Mouse (Mus musculus): Measurements from ENCODE around the gene Tubg2. TPM values are rescaled to one million over a fixed set of nuclear protein-coding genes. Genes with fewer than 3 reads are reported as not detected.

The Tubg2 gene
- polyA plus RNA-seq, 1 experiment from 2014 or later, result 1.8 TPM

DNA sequence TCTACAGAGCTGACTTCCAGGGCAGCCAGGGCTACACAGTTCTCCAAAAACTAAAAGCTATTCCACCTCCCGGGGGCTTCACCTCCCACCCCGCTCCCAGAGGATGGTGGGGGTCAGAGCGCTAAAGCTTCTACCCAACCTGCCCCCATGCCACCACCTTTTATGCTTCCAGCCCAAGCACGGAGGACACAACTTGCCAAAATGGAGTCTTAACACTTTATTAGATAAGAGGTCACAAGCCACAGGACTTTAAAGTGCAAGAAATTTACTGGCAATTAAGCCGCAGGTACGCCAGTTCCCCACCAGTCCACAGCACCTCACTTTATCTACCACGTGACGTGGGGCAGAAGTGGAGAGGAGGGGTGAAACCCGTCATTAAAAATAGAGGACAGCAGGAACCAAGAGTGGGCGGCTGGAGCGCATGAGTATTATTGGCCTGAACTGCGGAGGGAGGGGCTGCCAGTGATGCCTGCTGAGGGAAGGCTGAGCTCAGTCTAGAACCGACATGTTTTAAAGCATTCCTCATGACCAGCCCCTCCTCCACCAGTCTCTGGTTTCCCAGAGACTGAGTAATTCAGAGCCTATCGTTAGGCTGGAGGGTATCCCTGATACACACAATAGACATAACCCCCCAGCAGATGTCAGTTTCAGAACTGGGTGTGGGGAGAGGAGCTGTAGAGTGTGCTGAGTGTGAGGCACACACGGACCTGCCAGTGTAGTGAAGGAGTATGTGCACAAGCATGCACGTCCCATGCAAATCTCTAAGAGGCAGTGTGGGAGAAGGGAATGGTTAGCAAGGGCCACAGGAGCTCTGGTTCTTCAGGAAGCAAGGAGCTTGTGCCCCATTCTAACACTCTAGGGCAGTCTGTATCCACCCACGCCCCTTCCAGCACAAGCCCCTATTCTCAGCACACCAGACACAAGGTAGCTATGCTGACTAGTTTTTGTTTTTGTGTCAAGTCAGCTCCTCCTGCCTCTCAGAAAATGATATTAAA lies 35.5 kb downstream of the Tubg2 start:
- no peak overlapping the region for H3K4me2 ChIP-seq
- no peaks in the 10 kb centered on the region for H3K27me3 ChIP-seq (replicated peaks; ENCODE audit: control insufficient read depth, insufficient read depth, low read length)
- H3K4me3 ChIP-seq (ENCODE audit: low read depth, low read length), result no peak overlapping the region
- H3K9me3 ChIP-seq (ENCODE audit: control insufficient read depth, low read length), result no peaks in the 10 kb centered on the region
- peaks cover 32% of the 10 kb centered on the region for H3K4me1 ChIP-seq (replicated peaks; ENCODE audit: control insufficient read depth, insufficient read depth, low read length)
- H3K27ac ChIP-seq (ENCODE audit: low read depth, low read length), result peak overlapping the region; percentile 92
- H3K36me3 ChIP-seq (ENCODE audit: control insufficient read depth, insufficient read depth, low read length), result no peaks in the 10 kb centered on the region; the same call in none of the 2 replicates
- no peak for ATAC-seq (replicated peaks; ENCODE audit: low FRiP score)
- 47% methylated on average over 17 of the region's 17 CpGs for WGBS
- peak overlapping the region; percentile 59 for H3K9ac ChIP-seq (ENCODE audit: low read depth, low read length)
- DNase-seq (ENCODE audit: low spot score), result no peak

DNA sequence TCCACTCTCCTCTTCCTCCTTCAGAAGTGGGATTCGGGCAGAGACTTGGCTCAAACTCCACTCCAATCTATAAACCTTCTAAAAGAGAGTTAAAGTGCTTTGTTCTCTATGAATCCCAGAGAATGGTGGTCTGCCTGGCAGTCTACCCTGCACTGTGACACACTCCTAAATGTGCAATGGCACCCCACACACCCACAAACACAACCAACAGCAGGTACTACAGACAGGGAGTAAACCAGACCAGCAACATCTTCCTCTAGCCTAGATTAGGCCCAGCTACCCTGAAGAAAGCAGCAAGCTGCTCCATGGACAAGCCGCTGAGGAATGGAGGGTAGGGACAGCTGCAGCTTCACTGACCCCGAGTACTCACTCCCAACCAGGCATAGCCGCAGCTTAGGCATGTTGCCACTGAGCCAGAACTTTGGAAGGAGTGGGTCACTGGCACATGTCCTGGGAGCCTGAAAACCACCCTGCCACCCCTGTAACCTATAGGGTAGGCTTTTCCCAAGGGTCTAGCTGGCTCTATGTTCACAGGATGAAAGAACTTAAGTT lies 36.3 kb downstream of the Tubg2 start:
- no peak for ATAC-seq (replicated peaks; ENCODE audit: low FRiP score)
- Histone ChIP-seq H3K36me3 (ENCODE audit: control insufficient read depth, insufficient read depth, low read length) (peaks cover 2% of the 10 kb centered on the region), H3K4me2 (no peak overlapping the region), H3K9ac (ENCODE audit: low read depth, low read length) (no peak overlapping the region), H3K4me1 (replicated peaks; ENCODE audit: control insufficient read depth, insufficient read depth, low read length) (peaks cover 32% of the 10 kb centered on the region), H3K9me3 (ENCODE audit: control insufficient read depth, low read length) (no peaks in the 10 kb centered on the region), H3K27ac (ENCODE audit: low read depth, low read length) (peak overlapping the region; percentile 52; the same call in 1 of the 2 replicates), H3K4me3 (ENCODE audit: low read depth, low read length) (no peak overlapping the region), H3K27me3 (replicated peaks; ENCODE audit: control insufficient read depth, insufficient read depth, low read length) (no peaks in the 10 kb centered on the region)
- WGBS, result 86% methylated on average over 4 of the region's 4 CpGs
- no peak for DNase-seq (ENCODE audit: low spot score)

DNA sequence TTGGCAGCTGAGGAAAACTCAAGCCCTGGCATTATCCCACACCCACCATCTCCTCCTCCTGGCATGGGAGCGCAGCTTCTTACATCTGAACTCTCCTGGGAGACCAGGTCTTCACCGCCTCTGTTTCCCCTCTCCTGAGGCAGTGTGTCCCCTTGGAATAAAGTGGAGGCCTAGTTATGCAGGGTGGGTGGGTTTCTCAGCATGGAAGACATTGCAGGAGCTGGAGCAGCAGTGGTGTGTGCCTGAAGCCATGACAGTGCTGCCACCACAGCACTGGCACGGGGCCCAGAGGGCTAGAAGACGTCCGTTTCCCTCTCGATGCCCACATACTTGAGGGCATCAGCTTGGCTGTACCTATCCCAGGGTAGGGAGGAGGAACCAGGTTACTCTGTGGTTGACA lies 36.9 kb downstream of the Tubg2 start:
- H3K4me1 ChIP-seq (replicated peaks; ENCODE audit: control insufficient read depth, insufficient read depth, low read length), result peaks cover 32% of the 10 kb centered on the region
- 96% methylated on average over 6 of the region's 6 CpGs for WGBS
- peaks cover 2% of the 10 kb centered on the region for H3K36me3 ChIP-seq (ENCODE audit: control insufficient read depth, insufficient read depth, low read length)
- H3K4me2 ChIP-seq, result no peak overlapping the region
- ATAC-seq (replicated peaks; ENCODE audit: low FRiP score) (no peak), DNase-seq (ENCODE audit: low spot score) (no peak)
- no peak overlapping the region for H3K27ac ChIP-seq (ENCODE audit: low read depth, low read length)
- no peak overlapping the region for H3K9ac ChIP-seq (ENCODE audit: low read depth, low read length)
- H3K27me3 ChIP-seq (replicated peaks; ENCODE audit: control insufficient read depth, insufficient read depth, low read length), result no peaks in the 10 kb centered on the region
- H3K4me3 ChIP-seq (ENCODE audit: low read depth, low read length), result no peak overlapping the region
- H3K9me3 ChIP-seq (ENCODE audit: control insufficient read depth, low read length), result no peaks in the 10 kb centered on the region

DNA sequence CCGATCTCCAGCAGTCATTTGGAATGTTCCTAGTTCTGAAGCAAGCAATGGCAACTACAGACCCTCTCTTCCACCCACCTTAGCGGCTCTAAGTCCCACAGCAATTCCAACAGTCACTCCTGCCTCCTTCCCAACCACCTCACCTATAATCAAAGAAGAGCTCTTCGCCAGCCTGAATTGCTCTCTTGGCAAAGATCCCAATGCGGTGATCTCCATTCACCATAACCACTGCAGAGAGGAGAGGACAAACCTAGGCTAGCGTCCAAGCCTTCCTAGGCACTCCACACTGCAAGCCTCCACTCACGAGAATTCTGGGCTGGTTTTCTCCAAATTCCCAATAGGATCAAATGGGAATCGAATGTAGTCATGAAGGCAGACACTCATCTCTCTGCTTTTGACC lies 37.4 kb downstream of the Tubg2 start:
- Histone ChIP-seq H3K4me3 (ENCODE audit: low read depth, low read length) (no peak overlapping the region), H3K27me3 (replicated peaks; ENCODE audit: control insufficient read depth, insufficient read depth, low read length) (no peaks in the 10 kb centered on the region), H3K9ac (ENCODE audit: low read depth, low read length) (no peak overlapping the region), H3K4me2 (no peak overlapping the region), H3K27ac (ENCODE audit: low read depth, low read length) (no peak overlapping the region), H3K4me1 (replicated peaks; ENCODE audit: control insufficient read depth, insufficient read depth, low read length) (peaks cover 32% of the 10 kb centered on the region), H3K9me3 (ENCODE audit: control insufficient read depth, low read length) (no peaks in the 10 kb centered on the region), H3K36me3 (ENCODE audit: control insufficient read depth, insufficient read depth, low read length) (peaks cover 2% of the 10 kb centered on the region)
- ATAC-seq (replicated peaks; ENCODE audit: low FRiP score) (no peak), DNase-seq (ENCODE audit: low spot score) (no peak)
- 89% methylated on average over 7 of the region's 7 CpGs for WGBS

DNA sequence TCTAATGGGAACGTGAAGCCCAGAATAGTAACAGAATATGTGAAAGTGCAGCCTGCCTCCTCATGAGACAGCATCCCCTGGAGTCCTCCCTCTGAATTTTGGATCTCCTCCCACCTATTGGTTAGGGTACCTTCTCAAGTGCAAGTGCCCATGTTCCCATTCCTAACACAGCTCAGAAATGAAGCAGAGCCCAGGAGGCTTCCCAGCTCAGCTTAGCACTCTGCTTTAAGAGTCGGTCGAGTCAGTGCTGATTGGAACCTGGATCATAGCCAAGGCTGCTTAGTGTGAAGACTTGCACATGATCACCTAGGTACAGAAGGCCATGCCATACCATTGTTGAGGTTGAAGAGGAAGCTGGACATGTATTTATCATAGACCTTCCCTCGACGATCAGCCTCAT lies 38.4 kb downstream of the Tubg2 start:
- Histone ChIP-seq H3K9ac (ENCODE audit: low read depth, low read length) (no peak overlapping the region), H3K36me3 (ENCODE audit: control insufficient read depth, insufficient read depth, low read length) (peaks cover 4% of the 10 kb centered on the region), H3K4me3 (ENCODE audit: low read depth, low read length) (no peak overlapping the region), H3K4me2 (no peak overlapping the region), H3K27me3 (replicated peaks; ENCODE audit: control insufficient read depth, insufficient read depth, low read length) (no peaks in the 10 kb centered on the region), H3K9me3 (ENCODE audit: control insufficient read depth, low read length) (no peaks in the 10 kb centered on the region), H3K27ac (ENCODE audit: low read depth, low read length) (no peak overlapping the region), H3K4me1 (replicated peaks; ENCODE audit: control insufficient read depth, insufficient read depth, low read length) (peaks cover 24% of the 10 kb centered on the region)
- ATAC-seq (replicated peaks; ENCODE audit: low FRiP score) (no peak), DNase-seq (ENCODE audit: low spot score) (no peak)
- WGBS, result 78% methylated on average over 5 of the region's 5 CpGs

DNA sequence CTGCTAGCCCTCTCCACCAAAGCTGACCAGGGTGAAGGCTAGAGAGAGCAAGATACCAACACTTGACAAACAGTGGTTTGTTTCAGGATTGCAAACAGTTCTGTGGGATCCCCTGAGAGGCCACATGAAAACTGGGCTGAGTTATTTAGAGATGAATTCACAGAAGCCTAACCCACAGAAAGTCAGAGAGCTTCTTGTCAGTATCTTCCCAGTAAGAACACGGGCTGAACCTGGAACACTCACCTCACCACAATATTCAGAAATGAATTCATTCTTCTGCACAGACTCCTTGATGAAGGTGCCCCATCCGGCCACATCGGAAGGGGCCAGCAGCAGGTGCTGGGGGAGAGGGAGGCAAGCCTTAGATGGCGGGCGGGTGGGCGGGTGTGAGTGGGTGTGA lies 38.9 kb downstream of the Tubg2 start:
- DNase-seq (ENCODE audit: low spot score) (no peak), ATAC-seq (replicated peaks; ENCODE audit: low FRiP score) (no peak)
- H3K4me1 ChIP-seq (replicated peaks; ENCODE audit: control insufficient read depth, insufficient read depth, low read length), result peaks cover 21% of the 10 kb centered on the region
- no peak overlapping the region for H3K4me3 ChIP-seq (ENCODE audit: low read depth, low read length)
- no peak overlapping the region for H3K9ac ChIP-seq (ENCODE audit: low read depth, low read length)
- H3K27me3 ChIP-seq (replicated peaks; ENCODE audit: control insufficient read depth, insufficient read depth, low read length), result no peaks in the 10 kb centered on the region
- no peak overlapping the region for H3K27ac ChIP-seq (ENCODE audit: low read depth, low read length)
- peaks cover 4% of the 10 kb centered on the region for H3K36me3 ChIP-seq (ENCODE audit: control insufficient read depth, insufficient read depth, low read length)
- 87% methylated on average over 6 of the region's 6 CpGs for WGBS
- H3K9me3 ChIP-seq (ENCODE audit: control insufficient read depth, low read length), result no peaks in the 10 kb centered on the region
- no peak overlapping the region for H3K4me2 ChIP-seq

DNA sequence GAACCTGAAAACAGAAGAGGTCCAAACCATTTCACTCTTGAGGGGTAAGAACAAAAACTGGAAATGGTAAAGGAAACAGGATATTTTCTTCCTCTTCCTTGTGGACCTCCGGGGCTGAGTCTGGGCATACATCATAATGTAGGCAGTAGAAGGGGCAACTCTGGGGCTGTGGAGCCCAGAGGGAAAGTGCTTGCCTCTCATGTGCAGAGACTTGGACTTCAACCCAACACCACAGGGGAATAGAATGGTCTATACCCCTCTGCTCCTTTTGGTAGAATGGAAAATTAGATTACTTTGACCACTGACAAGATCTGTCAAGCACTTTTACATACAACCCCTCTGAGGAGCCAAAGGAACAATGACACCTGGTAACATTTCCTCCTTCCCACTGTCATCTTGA lies 39.4 kb downstream of the Tubg2 start:
- H3K4me3 ChIP-seq (ENCODE audit: low read depth, low read length), result no peak overlapping the region
- no peaks in the 10 kb centered on the region for H3K27me3 ChIP-seq (replicated peaks; ENCODE audit: control insufficient read depth, insufficient read depth, low read length)
- H3K9ac ChIP-seq (ENCODE audit: low read depth, low read length), result no peak overlapping the region
- 58% methylated on average over 1 of the region's 1 CpGs for WGBS
- no peak overlapping the region for H3K4me2 ChIP-seq
- no peak for DNase-seq (ENCODE audit: low spot score)
- peaks cover 4% of the 10 kb centered on the region for H3K36me3 ChIP-seq (ENCODE audit: control insufficient read depth, insufficient read depth, low read length)
- ATAC-seq (replicated peaks; ENCODE audit: low FRiP score), result no peak
- peaks cover 20% of the 10 kb centered on the region for H3K4me1 ChIP-seq (replicated peaks; ENCODE audit: control insufficient read depth, insufficient read depth, low read length)
- no peak overlapping the region for H3K27ac ChIP-seq (ENCODE audit: low read depth, low read length)
- no peaks in the 10 kb centered on the region for H3K9me3 ChIP-seq (ENCODE audit: control insufficient read depth, low read length)

DNA sequence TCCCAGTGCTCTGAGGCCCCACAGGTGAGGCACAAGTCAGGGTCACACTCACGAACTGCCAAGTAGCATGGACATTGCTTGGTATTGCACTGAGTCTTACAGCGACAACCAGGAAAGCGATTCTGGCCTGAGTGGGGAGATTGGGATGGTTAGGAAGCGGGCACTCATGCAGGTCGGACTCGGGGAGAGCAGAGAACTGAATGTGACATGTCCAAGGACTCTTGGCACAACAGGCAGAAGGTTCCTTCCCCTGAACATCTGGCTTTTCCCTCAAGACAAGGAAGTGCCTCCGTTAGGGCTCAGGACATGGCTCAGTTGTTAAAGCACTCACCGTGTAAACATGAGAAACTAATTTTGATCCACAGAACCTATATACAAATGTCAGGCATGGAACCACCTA lies 39.9 kb downstream of the Tubg2 start:
- Histone ChIP-seq H3K27me3 (replicated peaks; ENCODE audit: control insufficient read depth, insufficient read depth, low read length) (no peaks in the 10 kb centered on the region), H3K4me1 (replicated peaks; ENCODE audit: control insufficient read depth, insufficient read depth, low read length) (peaks cover 15% of the 10 kb centered on the region), H3K4me2 (no peak overlapping the region), H3K9ac (ENCODE audit: low read depth, low read length) (no peak overlapping the region), H3K27ac (ENCODE audit: low read depth, low read length) (no peak overlapping the region), H3K36me3 (ENCODE audit: control insufficient read depth, insufficient read depth, low read length) (peaks cover 4% of the 10 kb centered on the region), H3K9me3 (ENCODE audit: control insufficient read depth, low read length) (no peaks in the 10 kb centered on the region), H3K4me3 (ENCODE audit: low read depth, low read length) (no peak overlapping the region)
- no peak for ATAC-seq (replicated peaks; ENCODE audit: low FRiP score)
- 84% methylated on average over 8 of the region's 8 CpGs for WGBS
- no peak for DNase-seq (ENCODE audit: low spot score)

DNA sequence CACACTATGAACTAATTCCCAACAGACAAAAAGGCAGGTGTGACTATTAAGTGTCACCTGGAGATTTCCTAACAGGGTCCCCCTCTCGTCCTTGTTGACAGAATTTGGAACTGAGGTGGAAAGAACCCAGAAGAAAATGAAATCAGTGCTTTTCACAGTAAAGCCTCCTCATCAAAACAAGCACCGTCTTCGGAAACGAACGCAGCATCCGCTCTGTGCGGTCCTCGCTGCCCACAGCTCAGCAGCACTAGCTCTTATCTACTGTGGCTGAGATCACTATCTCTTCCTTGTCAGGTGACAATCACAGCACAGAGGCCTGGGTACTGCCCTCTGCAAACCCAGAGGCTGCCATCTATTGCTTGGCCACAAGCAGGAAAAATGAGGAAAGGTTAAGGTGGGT lies 40.5 kb downstream of the Tubg2 start:
- 88% methylated on average over 8 of the region's 8 CpGs for WGBS
- no peak overlapping the region for H3K27ac ChIP-seq (ENCODE audit: low read depth, low read length)
- H3K36me3 ChIP-seq (ENCODE audit: control insufficient read depth, insufficient read depth, low read length), result peaks cover 4% of the 10 kb centered on the region
- H3K9me3 ChIP-seq (ENCODE audit: control insufficient read depth, low read length), result no peaks in the 10 kb centered on the region
- H3K4me2 ChIP-seq, result no peak overlapping the region
- peaks cover 9% of the 10 kb centered on the region for H3K4me1 ChIP-seq (replicated peaks; ENCODE audit: control insufficient read depth, insufficient read depth, low read length)
- no peak overlapping the region for H3K4me3 ChIP-seq (ENCODE audit: low read depth, low read length)
- ATAC-seq (replicated peaks; ENCODE audit: low FRiP score) (no peak), DNase-seq (ENCODE audit: low spot score) (no peak)
- H3K27me3 ChIP-seq (replicated peaks; ENCODE audit: control insufficient read depth, insufficient read depth, low read length), result no peaks in the 10 kb centered on the region
- no peak overlapping the region for H3K9ac ChIP-seq (ENCODE audit: low read depth, low read length)

All from liver, embryonic 11.5 days (tissue).